Mouse (Mus musculus) layer of hippocampus, adult 2 months (tissue): ENCODE results near the gene Bpifa5. TPM values are rescaled to one million over a fixed set of nuclear protein-coding genes. Genes with fewer than 3 reads are reported as not detected.
A peak's percentile ranks its signal among the peaks of the same experiment; 100 is the strongest.

Source experiments
- DNase-seq, 2 experiments: peaks; one replicate each; pipeline ENCODE4 v3.0.0; 2022; ENCODE audit warnings: low spot score in 2 of 2
- H3K27ac ChIP-seq: fragments of 200-600 bp; 2 replicates; pipeline ENCODE4 v1.8.1; 2022
- H3K4me3 ChIP-seq: fragments of 200-600 bp; 2 replicates; pipeline ENCODE4 v1.8.1; 2022; ENCODE audit warnings: mild to moderate bottlenecking
- CTCF ChIP-seq: fragments of 200-600 bp; conservative IDR thresholded peaks from 2 replicates; pipeline ENCODE4 v1.8.1; 2022; ENCODE audit warnings: antibody characterized with exemption, mild to moderate bottlenecking, moderate library complexity
- total RNA-seq, 2 experiments: library from RNA; stranded (reverse); gene quantifications; 2 replicates each; pipeline ENCODE4 v1.2.3; 2021

Bpifa5 gene
- total RNA-seq, 2 experiments from 2014 or later = not detected

DNA sequence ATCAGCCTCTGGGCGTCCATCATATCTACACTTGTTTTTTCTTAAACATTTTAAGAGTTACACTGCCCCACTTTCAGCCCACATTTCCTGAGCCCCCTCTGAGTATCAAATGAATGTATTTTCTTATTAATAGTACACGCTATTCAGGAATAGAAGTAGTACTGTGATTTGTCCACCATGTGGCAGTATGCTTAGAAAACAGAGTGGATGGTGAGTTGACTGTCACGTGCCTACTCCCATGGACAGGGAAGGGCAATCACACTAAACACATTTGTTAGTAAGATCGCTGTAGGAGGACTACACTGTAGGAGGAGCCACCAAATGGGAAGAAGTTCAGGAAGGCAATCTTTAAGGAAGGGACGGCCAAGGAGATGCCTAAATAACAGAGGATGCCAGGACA, 25.1 kb downstream of the Bpifa5 start:
- peak in 1 of 2 experiments; percentile 2 for DNase-seq
- TF ChIP-seq CTCF = peak; percentile 67

DNA sequence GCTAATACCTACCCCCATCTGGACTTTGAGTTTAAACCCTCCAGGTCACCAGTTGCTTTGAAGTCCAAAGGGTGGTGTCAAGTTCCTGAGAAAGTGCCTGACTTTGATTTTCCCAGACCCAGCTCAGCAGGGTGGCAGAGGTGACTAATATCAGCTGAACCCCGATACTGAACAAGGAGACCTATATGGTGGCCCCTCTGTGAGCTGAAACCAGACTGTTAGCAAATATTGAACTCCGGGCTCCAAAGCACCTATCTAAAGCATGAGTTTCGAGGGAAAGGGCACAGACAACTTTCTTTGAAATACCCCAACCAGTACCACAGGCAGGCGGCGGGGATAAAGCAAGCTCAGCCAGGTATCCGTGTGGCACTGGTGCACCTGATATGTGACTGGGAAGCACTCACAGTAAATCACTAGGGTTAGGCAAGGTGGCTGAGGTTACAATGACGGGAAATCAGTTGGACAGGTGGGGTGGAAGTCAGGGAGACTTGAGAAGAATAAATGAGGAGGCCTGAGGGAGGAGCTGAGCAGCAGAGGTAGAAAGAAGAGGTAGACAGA, 27.5 kb downstream of the Bpifa5 start:
- TF ChIP-seq CTCF = no peak
- DNase-seq = peak in 1 of 2 experiments; percentile 6

More for the DNA sequence above, 25.1 kb downstream of the Bpifa5 start:
- Histone ChIP-seq H3K4me3 (no peak overlapping the region), H3K27ac (no peak overlapping the region)

DNA sequence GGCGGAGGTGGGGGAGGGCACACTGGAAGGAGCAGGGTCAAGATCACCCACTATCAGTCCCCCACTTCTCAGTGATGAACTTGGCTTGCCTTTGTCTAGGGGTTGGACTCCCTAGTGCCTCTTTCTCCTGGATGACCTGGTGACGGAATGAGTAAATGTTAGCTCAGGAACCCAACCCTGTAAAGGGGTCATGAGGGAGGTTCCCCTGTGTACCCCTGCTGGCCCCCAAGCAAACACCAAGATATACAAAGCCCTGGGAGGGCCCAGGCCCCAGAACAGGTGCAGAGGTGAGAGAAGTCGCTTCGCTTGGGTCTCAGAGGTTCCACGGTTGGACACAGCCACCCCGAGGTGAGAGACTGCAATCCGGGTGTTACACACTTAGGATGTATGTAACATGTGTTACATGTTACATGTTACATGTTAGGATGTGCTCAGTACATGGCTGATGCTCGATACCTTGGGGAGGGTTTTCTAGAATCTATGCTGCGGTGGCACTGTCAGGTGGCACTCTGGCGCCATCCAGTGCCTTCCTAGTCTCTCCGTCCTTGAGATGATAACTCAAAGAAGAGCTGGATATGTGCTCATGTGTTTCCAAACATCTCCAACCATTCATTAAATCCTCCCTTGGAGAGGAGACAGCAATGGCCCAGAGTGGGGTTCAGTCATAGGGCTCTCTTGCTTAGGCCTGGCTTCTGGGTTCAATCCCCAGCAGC, 28.3 kb downstream of the Bpifa5 start, which contains the start of gene Bpifb1:
TSS of gene Bpifb1 (plus strand) at position 273 of the 713 bp plus-strand sequence.
- H3K27ac ChIP-seq = no peak within 1 kb of the TSS
- peak in 1 of 2 experiments; percentile 4 for DNase-seq
- TF ChIP-seq CTCF = peak; percentile 50
- no peak within 1 kb of the TSS for H3K4me3 ChIP-seq

More for the DNA sequence above, 27.5 kb downstream of the Bpifa5 start:
- Histone ChIP-seq H3K4me3 (no peak overlapping the region), H3K27ac (no peak overlapping the region)

DNA sequence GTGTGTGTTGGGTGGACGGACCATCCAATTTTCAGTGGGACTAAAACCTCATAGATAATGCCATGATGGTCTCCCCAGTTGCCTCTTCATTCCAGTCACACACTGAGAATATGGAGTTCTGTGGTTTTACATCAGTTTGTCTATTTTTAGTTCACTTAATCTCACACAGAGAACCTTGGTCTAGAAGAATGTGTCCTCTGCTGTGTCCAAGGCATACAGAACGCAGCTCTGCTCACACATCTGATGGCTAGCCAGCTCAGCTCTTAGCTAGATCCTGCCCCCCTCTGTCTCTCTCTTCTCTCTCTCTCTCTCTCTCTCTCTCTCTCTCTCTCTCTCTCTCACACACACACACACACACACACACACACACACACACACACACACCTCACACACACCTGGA, 29.7 kb downstream of the Bpifa5 start:
- Histone ChIP-seq H3K27ac (no peak overlapping the region), H3K4me3 (no peak overlapping the region)
- no peak for DNase-seq
- no peak for TF ChIP-seq CTCF

DNA sequence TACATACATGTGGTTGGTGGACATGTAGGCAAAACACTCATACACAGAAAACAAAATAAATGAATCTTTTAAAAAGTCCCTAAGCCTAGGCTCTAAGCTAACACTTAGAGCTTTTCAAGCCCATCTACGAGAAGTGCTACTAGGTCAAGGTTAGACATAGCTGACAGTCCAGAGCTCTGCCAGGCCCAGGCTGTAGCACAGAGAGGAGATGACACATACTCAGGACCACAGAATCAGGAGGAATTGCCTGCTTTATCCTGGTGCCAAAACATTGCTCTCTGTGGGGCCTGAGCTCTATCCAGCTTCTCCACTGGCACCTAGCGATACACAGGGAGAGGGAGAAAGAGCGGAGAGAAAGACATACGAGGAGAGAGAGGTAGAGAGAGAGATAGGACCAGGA, 30.7 kb downstream of the Bpifa5 start:
- no peak for TF ChIP-seq CTCF
- H3K4me3 ChIP-seq = no peak overlapping the region
- no peak for DNase-seq
- H3K27ac ChIP-seq = no peak overlapping the region

DNA sequence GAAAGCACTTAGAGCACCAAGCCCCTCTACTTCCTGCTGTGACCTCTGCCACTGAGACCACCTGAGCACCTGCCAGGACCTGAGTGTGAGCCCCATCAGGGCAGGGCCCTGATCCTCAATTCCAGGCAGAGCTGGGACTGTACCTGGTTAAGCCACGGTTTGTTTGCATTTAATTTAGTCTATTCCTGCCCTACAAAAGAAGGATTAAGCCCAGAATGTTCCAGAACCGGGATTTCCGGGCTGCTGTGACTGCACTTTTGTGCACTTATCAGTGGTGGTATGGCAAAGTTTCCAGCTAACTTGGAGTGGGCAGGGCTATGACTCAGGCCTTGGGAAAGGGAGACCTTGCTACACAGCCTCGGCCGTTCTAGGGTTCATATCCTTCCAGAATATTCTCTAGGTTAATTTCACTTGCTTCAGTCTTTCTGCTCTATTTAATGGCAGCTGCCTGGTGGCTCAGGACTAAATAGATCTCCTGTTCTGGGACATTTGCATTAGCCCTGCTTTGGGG, 31.6 kb downstream of the Bpifa5 start:
- Histone ChIP-seq H3K4me3 (no peak overlapping the region), H3K27ac (no peak overlapping the region)
- no peak for TF ChIP-seq CTCF
- DNase-seq = no peak

DNA sequence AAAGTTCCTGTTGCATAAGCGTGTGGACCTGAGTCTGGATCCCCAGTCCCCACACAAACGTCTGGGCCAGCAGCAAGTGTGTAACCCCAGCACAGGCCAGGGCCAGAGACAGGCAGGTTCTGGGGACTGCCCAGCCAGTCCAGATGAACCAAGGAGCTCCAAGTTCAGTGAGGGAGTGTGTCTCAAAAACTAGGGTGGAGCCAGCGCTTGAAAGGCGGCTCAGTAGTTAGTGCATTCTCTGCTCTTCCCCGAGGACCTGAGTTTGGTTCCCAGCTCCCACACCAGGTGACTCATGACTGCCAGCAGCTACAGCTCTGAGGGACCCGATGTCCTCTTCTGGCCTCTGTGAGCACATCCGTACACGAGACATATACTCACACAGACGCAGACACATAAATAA, 34.6 kb downstream of the Bpifa5 start:
- no peak for DNase-seq
- H3K4me3 ChIP-seq = no peak overlapping the region
- no peak for TF ChIP-seq CTCF
- H3K27ac ChIP-seq = no peak overlapping the region

DNA sequence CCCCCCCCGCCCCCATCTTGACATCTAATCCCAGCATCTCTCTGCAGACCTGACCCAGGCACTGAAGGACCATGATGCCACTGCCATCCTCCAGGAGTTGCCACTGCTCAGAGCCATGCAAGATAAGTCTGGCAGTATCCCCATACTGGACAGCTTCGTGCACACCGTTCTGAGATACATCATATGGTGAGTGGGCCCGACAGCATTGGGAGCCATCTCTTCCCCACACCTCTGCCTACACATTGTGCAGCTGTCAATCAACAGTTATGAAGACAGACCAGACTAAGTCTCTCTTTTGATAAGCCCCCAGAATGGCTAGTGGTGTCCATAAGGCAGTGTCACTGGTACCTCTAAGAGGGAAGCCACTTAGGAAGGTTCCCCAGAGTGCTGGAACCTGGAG, 42.2 kb downstream of the Bpifa5 start:
- DNase-seq = no peak
- no peak for TF ChIP-seq CTCF
- no peak overlapping the region for H3K27ac ChIP-seq
- H3K4me3 ChIP-seq = no peak overlapping the region

DNA sequence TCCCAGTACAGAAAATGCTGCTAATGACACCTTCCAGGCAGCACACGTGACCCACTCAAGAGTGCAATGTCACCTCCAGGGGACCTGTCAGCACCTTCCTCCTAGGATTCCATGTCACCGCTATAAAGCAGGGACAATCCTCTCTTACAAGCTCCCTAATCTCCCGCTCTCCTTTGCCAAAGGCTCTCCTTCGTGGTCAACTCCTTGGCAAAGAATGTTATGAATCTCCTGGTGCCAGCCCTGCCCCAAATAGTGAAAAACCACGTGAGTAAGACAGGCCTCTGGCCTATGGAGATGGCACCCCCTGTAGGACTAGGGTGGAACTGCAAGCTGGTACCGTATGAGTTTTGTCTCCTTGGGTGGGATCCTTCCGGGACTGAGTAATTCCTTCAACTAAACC, 44.5 kb downstream of the Bpifa5 start:
- TF ChIP-seq CTCF = peak; percentile 78
- peak in 1 of 2 experiments; percentile 18 for DNase-seq
- H3K4me3 ChIP-seq = no peak overlapping the region
- H3K27ac ChIP-seq = no peak overlapping the region

DNA sequence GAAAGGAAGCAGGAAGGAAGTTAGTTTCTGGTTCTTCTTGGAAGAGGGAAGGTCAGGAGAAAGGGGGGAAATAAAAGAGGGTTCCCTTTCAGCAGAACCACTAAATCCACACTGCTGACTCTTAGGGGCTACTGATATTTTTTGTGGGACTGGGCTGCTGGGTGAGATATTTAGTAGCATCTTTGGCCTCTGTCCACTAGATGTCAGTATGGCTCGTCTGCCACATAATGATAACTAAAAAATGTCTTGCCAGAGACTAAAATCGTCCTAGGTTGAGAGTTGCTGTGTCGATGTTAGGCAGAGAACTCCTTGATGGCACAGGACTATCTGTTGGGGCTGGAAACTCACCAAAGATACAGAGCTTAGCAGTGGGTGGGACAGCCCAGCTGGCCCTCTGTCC, 46.7 kb downstream of the Bpifa5 start:
- DNase-seq = peak in 1 of 2 experiments; percentile 22
- peak; percentile 80 for TF ChIP-seq CTCF
- no peak overlapping the region for H3K4me3 ChIP-seq
- H3K27ac ChIP-seq = no peak overlapping the region

DNA sequence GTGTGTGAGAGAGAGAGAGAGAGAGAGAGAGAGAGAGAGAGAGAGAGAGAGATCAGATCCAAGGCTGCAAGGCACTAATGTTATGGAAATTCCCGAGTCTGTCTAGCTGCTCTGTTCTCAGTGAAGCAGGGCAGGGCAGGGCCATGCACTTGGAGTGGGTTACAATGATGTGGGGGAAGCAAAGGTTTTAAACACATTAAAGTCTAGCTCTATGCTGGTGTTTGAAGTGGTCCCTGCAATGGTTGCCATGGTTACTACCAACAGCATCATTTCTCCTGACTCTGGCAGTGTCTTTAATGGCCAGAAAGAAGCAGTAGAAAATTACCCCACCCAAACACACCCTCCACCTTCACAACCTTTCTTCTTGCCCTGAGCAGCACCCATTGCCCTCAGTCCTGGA, 48.7 kb downstream of the Bpifa5 start:
- Histone ChIP-seq H3K27ac (peak overlapping the region; percentile 78; the same call in 1 of the 2 replicates), H3K4me3 (no peak overlapping the region)
- TF ChIP-seq CTCF = no peak
- no peak for DNase-seq

DNA sequence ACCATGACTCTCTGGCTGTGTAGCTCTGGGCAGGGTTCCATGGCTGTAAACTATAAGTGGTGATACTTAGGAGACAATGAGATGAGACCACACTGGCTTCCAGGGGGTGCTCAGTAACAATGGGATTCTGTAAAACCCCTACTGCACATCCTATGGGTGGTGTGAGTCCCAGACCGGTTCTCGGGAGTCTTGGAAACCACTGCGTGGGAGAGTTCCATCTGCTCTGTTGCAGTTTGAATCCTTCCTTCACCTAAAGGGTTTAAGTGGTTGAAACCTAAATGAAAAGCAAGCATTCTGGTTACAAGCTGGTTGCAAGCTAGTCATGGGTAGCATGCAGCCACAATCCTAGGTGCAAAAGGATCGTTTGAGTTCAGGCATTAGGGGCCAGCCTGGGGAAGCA, 49.5 kb downstream of the Bpifa5 start:
- Histone ChIP-seq H3K4me3 (no peak overlapping the region), H3K27ac (peak overlapping the region; percentile 78)
- no peak for TF ChIP-seq CTCF
- peak; percentile 58 to 71 for DNase-seq

DNA sequence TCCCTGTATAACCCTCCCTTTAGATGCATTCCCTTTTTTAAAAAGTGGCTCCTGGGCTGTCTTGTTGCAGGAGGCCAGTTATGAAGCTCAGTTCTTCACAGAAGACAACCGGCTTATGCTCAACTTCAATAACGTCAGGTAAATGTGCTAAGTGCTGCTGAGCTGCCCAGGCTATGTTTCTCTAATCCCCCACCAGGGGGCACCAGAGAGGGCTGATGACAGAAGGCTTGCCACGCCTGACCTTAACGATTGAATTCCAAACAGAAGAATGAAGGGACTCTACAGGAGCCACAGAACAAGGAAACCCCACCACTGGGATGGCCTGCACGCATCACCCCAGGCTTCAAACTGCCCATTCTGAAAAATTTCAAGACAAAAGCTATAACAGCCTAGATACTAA, 52.8 kb downstream of the Bpifa5 start:
- Histone ChIP-seq H3K4me3 (no peak overlapping the region), H3K27ac (no peak overlapping the region)
- peak; percentile 48 to 81 for DNase-seq
- peak; percentile 93 for TF ChIP-seq CTCF

Other genes starting within 250 kb of the Bpifa5 start
- not detected for gene Bpifb3, start 244.4 kb upstream of the Bpifa5 start, total RNA-seq
- not detected for gene Bpifb4, start 224.4 kb upstream of the Bpifa5 start, total RNA-seq
- not detected for gene Bpifa6, start 187.7 kb upstream of the Bpifa5 start, total RNA-seq
- not detected for gene Bpifa2, start 154.3 kb upstream of the Bpifa5 start, total RNA-seq
- gene Bpifa3, start 32.3 kb upstream of the Bpifa5 start, total RNA-seq = not detected
- gene Bpifa1, start 19.7 kb upstream of the Bpifa5 start, total RNA-seq = not detected
- gene Bpifb1, start 28.2 kb downstream of the Bpifa5 start, total RNA-seq = under 1 TPM in 1 of 2 experiments, not detected in 1; 0.22 TPM
- gene Bpifb5, start 61.1 kb downstream of the Bpifa5 start, total RNA-seq = not detected
- not detected for gene Bpifb9a, start 95.2 kb downstream of the Bpifa5 start, total RNA-seq
- gene Bpifb9b, start 144.6 kb downstream of the Bpifa5 start, total RNA-seq = not detected
- 10 to 100 TPM; 15.3 to 18.3 TPM for gene Cdk5rap1, start 210.4 kb downstream of the Bpifa5 start, total RNA-seq
- 10 to 100 TPM; 46.2 to 46.9 TPM for gene Snta1, start 245.5 kb downstream of the Bpifa5 start, total RNA-seq